Mouse (Mus musculus) large intestine, adult 2 months (tissue): Measurements from ENCODE around the gene Kcnk10. TPM values are rescaled to one million over a fixed set of nuclear protein-coding genes. Genes with fewer than 3 reads are reported as not detected.

ENCODE experiments used
- DNase-seq: peaks from one replicate; pipeline ENCODE4 v3.0.0-alpha.2; 2012; ENCODE audit warnings: low read depth, low spot score
- WGBS: fragments of 180-500 bp; shearing (Covaris S2); methylation state at CpG from one replicate; pipeline ENCODE4 v1.1.7; 2018; 5-methylcytosine and 5-hydroxymethylcytosine counted together
- polyA plus RNA-seq: library from polyadenylated mRNA; depleted of rRNA; stranded (reverse); fragments of >200 nt; gene quantifications from 2 replicates; pipeline ENCODE4 v1.2.3, GENCODE M21; 2012; rRNA removed

Gene Kcnk10
- polyA plus RNA-seq, 1 experiment: 0.72 TPM

- DNase-seq: no peak
- WGBS: 77% methylated on average over 3 of the region's 3 CpGs
These were observed 134.4 kb downstream of the Kcnk10 start for GRCm38 (mm10) chr12:98443754-98444153.

DNA sequence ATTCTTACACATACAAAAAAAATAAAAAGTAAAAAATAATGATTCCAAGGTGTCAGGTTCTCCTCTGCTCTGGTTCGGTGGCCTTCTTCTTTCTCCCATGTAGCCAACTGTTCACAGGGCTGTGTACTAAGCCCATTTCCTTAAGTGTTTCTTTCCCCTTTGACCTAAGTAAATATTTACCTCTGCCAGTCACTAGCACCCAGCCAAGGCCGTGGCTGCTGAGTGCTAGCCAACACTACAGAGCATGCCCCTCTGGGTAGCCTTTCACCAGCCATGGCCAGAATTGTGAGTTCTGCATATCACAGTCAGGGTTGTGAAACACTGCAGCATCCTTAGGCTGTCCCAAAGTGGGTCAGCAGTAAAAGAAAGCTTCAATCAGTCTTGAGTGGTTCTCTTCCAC, 140.0 kb downstream of the Kcnk10 start:
- no peak for DNase-seq
- WGBS: 11% methylated on average over 2 of the region's 2 CpGs

- WGBS: 85% methylated on average over 5 of the region's 5 CpGs
- no peak for DNase-seq
These were observed 147.4 kb downstream of the Kcnk10 start for GRCm38 (mm10) chr12:98430683-98431082.

DNA sequence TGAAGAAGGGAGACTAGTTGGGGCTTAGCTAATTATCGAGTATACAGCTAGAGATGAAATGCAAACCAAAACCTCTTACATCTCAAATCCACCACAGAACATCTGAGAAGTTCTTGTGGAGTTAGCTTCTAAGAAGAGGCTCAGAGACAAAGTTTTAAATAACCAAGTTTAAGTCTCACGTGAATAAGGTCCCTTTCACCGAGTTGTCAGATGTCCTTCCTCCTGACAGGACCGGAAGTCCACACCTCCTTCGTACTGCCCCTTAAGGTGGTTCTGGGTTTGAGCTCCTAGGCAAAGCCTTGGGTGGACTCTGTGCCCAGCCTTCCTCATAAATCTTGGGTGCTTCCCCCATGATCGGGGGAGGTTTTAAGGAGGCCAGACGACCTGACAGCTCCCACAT, 156.8 kb downstream of the Kcnk10 start:
- no peak for DNase-seq
- WGBS: 69% methylated on average over 7 of the region's 7 CpGs

GRCm38 (mm10) chr12:98419849-98420248, 158.3 kb downstream of the Kcnk10 start:
- DNase-seq: no peak
- 71% methylated on average over 6 of the region's 6 CpGs for WGBS

DNA sequence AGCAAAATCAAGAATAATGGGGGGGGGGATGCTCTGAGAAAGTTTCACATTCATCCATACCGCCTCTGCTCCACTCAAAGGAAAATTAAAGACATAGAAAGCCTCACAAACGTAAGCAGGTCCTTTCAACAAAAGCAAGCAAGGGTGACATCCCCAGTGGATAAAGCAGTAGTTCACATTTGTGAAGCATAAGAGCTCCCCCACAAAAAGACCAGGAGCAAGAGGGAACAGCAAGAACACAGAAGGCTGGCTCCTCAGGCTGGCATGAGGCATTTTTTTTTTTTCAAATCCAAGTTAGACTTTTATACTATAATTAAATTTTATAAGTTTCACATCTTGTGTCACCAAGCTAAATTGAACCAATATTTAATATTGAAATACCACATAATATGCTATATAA, 168.5 kb downstream of the Kcnk10 start:
- 54% methylated on average over 2 of the region's 2 CpGs for WGBS

DNA sequence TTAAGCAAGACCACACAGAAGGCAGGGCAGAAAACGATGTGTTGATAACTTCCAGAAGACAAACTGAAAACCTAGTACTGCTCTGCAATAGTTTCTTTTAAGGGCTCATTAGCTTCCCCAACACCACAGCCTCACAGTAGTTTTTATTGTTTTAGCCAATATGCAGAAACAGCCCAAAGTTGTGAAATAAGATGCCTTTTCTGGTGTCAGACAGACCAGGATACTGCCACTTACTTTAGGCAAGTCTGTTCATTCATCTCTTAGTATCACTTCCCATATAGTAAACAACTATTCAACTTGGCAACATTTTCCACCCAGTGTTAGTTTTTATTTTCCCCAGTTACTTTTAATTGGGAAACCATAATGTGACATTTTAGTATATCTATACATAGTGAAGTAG, 171.5 kb downstream of the Kcnk10 start:
- 56% methylated on average over 1 of the region's 1 CpGs for WGBS
- DNase-seq: no peak

More for the DNA sequence above, 168.5 kb downstream of the Kcnk10 start:
- no peak for DNase-seq

GRCm38 (mm10) chr12:98406076-98406475, 172.0 kb downstream of the Kcnk10 start:
- WGBS: 41% methylated on average over 4 of the region's 4 CpGs
- DNase-seq: no peak

DNA sequence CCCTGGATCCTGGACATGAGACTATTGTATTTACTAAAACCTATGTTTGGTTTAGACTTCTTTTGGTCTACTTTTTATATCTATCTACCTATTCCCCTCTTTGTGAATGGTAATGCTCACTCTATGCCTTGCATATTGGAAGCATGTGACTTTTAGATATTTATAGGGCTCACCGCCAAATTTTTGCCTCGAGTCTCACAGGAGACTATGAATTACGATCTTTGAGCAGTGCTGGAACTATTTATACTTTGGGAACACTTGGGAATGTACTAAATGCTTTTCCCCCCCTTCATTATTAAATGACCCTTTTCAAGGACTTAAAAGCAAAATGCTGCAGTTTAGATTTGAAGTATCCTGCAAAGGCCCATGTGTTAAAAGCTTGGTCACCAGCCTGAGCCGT, 181.5 kb downstream of the Kcnk10 start:
- no peak for DNase-seq
- 59% methylated on average over 4 of the region's 4 CpGs for WGBS

DNA sequence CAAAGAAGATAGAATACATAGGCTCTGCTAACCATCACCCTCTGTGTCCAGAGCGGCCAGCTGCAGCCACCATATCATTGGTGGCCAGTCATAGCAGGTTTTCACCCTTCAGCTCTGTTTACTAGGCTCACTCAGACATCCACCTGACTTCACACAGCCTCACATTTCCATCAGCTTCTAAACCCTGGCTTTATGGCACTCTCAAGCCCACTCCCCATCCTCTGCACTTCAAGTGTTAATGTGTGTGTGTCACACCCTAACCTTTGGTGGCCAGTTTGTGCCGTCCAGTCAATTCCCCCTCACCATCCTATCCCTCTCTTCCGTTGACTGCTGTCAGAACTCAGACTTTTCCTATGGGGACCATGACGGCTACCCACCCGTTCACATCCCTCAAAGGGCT, 184.0 kb downstream of the Kcnk10 start:
- no peak for DNase-seq
- 80% methylated on average over 5 of the region's 5 CpGs for WGBS

DNA sequence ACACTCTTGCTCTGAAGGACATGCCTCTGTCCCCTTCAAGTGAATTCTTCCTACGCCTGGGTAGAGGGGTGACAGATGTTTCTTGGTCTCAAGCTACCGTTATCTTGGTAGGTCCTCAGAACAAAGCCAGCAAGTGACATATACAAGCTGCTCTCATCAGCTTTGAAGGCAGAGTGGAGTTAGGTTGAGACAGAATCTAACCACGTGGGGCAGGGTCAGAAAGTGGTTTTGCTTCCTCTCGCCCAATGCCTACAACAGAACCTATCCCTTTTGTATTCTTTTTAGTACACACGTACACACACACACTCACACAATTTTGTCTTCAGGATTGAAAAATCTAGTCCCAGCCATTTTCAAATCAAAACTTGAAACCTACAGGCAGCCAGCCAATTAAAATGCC, 186.8 kb downstream of the Kcnk10 start:
- 77% methylated on average over 5 of the region's 5 CpGs for WGBS
- no peak for DNase-seq

- WGBS: 86% methylated on average over 4 of the region's 4 CpGs
These were observed 188.5 kb downstream of the Kcnk10 start for GRCm38 (mm10) chr12:98389618-98390017.

More at GRCm38 (mm10) chr12:98389618-98390017, 188.5 kb downstream of the Kcnk10 start:
- no peak for DNase-seq

Other genes with a start within 250 kb of the Kcnk10 start
- gene Spata7, start 49.8 kb upstream of the Kcnk10 start, polyA plus RNA-seq: 1.2 and 1.6 TPM in 2 replicates
- gene Ptpn21, start 159.1 kb upstream of the Kcnk10 start, polyA plus RNA-seq: 10.9 and 13.9 TPM in 2 replicates
- gene Zc3h14, start 168.7 kb upstream of the Kcnk10 start, polyA plus RNA-seq: 35.8 and 37.1 TPM in 2 replicates